Mouse (Mus musculus) intestine, postnatal 0 days (tissue): ENCODE results near the gene Arid5b. TPM values are rescaled to one million over a fixed set of nuclear protein-coding genes. Genes with fewer than 3 reads are reported as not detected.

ENCODE experiments used
- ATAC-seq: fragments of 200-750 bp; cut with Nextera tagmentation; 2 replicates; pipeline ENCODE4 v1.8.0; 2017; ENCODE audit warnings: mild to moderate bottlenecking, moderate TSS enrichment, moderate library complexity
- H3K27ac ChIP-seq: fragments of 300-500 bp; sonication (generic); 2 replicates; pipeline ENCODE4 v1.5.1; 2014; ENCODE audit warnings: mild to moderate bottlenecking, low read depth, low read length, moderate library complexity
- H3K27me3 ChIP-seq: fragments of 300-500 bp; sonication (generic); replicated peaks from 2 replicates; pipeline ENCODE4 v1.6.1; 2014; ENCODE audit warnings: low read length, mixed read lengths; ENCODE audit not compliant: control insufficient read depth, insufficient read depth
- H3K36me3 ChIP-seq: fragments of 300-500 bp; sonication (generic); 2 replicates; pipeline ENCODE4 v1.6.1; 2014; ENCODE audit warnings: mild to moderate bottlenecking, moderate library complexity; ENCODE audit not compliant: control insufficient read depth, insufficient read depth
- H3K4me1 ChIP-seq: fragments of 300-500 bp; sonication (generic); replicated peaks from 2 replicates; pipeline ENCODE4 v1.6.1; 2014; ENCODE audit warnings: antibody characterized with exemption, low read length, mixed read lengths; ENCODE audit not compliant: control insufficient read depth, insufficient read depth
- H3K4me2 ChIP-seq: fragments of 300-500 bp; sonication (generic); replicated peaks from 2 replicates; pipeline ENCODE4 v1.6.1; 2014; ENCODE audit warnings: low read depth, mild to moderate bottlenecking, moderate library complexity
- H3K4me3 ChIP-seq: fragments of 300-500 bp; sonication (generic); 2 replicates; pipeline ENCODE4 v1.5.1; 2014; ENCODE audit warnings: low read depth, low read length
- H3K9ac ChIP-seq: fragments of 300-500 bp; sonication (generic); 2 replicates; pipeline ENCODE4 v1.6.1; 2014; ENCODE audit warnings: mild to moderate bottlenecking, low read depth, low read length
- H3K9me3 ChIP-seq: fragments of 300-500 bp; sonication (generic); 2 replicates; pipeline ENCODE4 v1.6.1; 2016; ENCODE audit warnings: mixed run types; ENCODE audit not compliant: control insufficient read depth
- CTCF ChIP-seq: sonication (generic); IDR thresholded peaks from 2 replicates; pipeline ENCODE4 v1.5.1; 2016; ENCODE audit warnings: low read depth, mild to moderate bottlenecking, control low read depth, antibody characterized with exemption, moderate library complexity
- WGBS: fragments of 180-500 bp; shearing (Covaris S2); extraction: QIAGEN DNeasy Blood & Tissue Kit; methylation state at CpG from one replicate; pipeline ENCODE4 v1.1.7; 2014; 5-methylcytosine and 5-hydroxymethylcytosine counted together
- polyA plus RNA-seq: library from polyadenylated mRNA; unstranded; fragments of >200 nt; fragmentation: Nextera tagmentation; extraction: Ambion mirVana; gene quantifications from 2 replicates; pipeline ENCODE4 v1.2.1, GENCODE M21; 2015

Gene Arid5b
- polyA plus RNA-seq, 1 experiment from 2014 or later = 15.1 TPM

- Histone ChIP-seq H3K4me3 (no peak overlapping the region), H3K4me2 (no peak overlapping the region), H3K36me3 (peaks cover 37% of the 10 kb centered on the region), H3K27me3 (no peaks in the 10 kb centered on the region), H3K4me1 (peaks cover 17% of the 10 kb centered on the region; the same call in 1 of the 2 replicates), H3K9ac (no peak overlapping the region), H3K9me3 (no peaks in the 10 kb centered on the region), H3K27ac (peak overlapping the region; percentile 70)
- peak; percentile 89 for ATAC-seq
- TF ChIP-seq CTCF = no peak
- 24% methylated on average over 6 of the region's 6 CpGs for WGBS
These were observed 150.8 kb downstream of the Arid5b start for GRCm38 (mm10) chr10:68127604-68128256.

- Histone ChIP-seq H3K27me3 (no peaks in the 10 kb centered on the region), H3K4me2 (peak overlapping the region; percentile 37; the same call in 1 of the 2 replicates), H3K27ac (peak overlapping the region; percentile 70), H3K9ac (no peak overlapping the region), H3K9me3 (no peaks in the 10 kb centered on the region), H3K36me3 (peaks cover 31% of the 10 kb centered on the region), H3K4me1 (peaks cover 17% of the 10 kb centered on the region; the same call in 1 of the 2 replicates), H3K4me3 (no peak overlapping the region)
- ATAC-seq = peak; percentile 84
- TF ChIP-seq CTCF = no peak
- WGBS = 36% methylated on average over 2 of the region's 2 CpGs
These were observed 151.4 kb downstream of the Arid5b start for GRCm38 (mm10) chr10:68127104-68127503.

GRCm38 (mm10) chr10:68126551-68126950 is 152.0 kb downstream of the Arid5b start:
- no peak for TF ChIP-seq CTCF
- Histone ChIP-seq H3K4me2 (peak overlapping the region; percentile 37; the same call in 1 of the 2 replicates), H3K9ac (no peak overlapping the region), H3K9me3 (no peaks in the 10 kb centered on the region), H3K27me3 (no peaks in the 10 kb centered on the region), H3K4me3 (no peak overlapping the region), H3K36me3 (peaks cover 30% of the 10 kb centered on the region), H3K27ac (peak overlapping the region; percentile 70; the same call in 1 of the 2 replicates), H3K4me1 (peaks cover 17% of the 10 kb centered on the region; the same call in 1 of the 2 replicates)
- ATAC-seq = no peak
- WGBS = 48% methylated on average over 2 of the region's 2 CpGs

GRCm38 (mm10) chr10:68125919-68126550 is 152.5 kb downstream of the Arid5b start:
- peaks cover 30% of the 10 kb centered on the region for H3K36me3 ChIP-seq
- ATAC-seq = no peak
- TF ChIP-seq CTCF = no peak
- 27% methylated on average over 8 of the region's 8 CpGs for WGBS
- no peak overlapping the region for H3K9ac ChIP-seq
- peak overlapping the region; percentile 41; the same call in 1 of the 2 replicates for H3K27ac ChIP-seq
- H3K9me3 ChIP-seq = no peaks in the 10 kb centered on the region
- peaks cover 17% of the 10 kb centered on the region; the same call in 1 of the 2 replicates for H3K4me1 ChIP-seq
- peak overlapping the region; percentile 27 for H3K4me2 ChIP-seq
- H3K4me3 ChIP-seq = no peak overlapping the region
- no peaks in the 10 kb centered on the region for H3K27me3 ChIP-seq

- Histone ChIP-seq H3K27ac (no peak overlapping the region), H3K9me3 (no peaks in the 10 kb centered on the region), H3K4me3 (no peak overlapping the region), H3K4me1 (peaks cover 17% of the 10 kb centered on the region; the same call in 1 of the 2 replicates), H3K4me2 (0 out of 2 replicates have a peak overlapping the region, but pooled peaks have one; percentile 27), H3K27me3 (no peaks in the 10 kb centered on the region), H3K9ac (no peak overlapping the region), H3K36me3 (peaks cover 32% of the 10 kb centered on the region)
- ATAC-seq = peak; percentile 50; the same call in 1 of the 2 replicates
- 40% methylated on average over 2 of the region's 2 CpGs for WGBS
- TF ChIP-seq CTCF = no peak
These were observed 153.6 kb downstream of the Arid5b start for GRCm38 (mm10) chr10:68124985-68125384.

- no peak for TF ChIP-seq CTCF
- Histone ChIP-seq H3K27ac (no peak overlapping the region), H3K9ac (no peak overlapping the region), H3K4me1 (peaks cover 11% of the 10 kb centered on the region; the same call in 1 of the 2 replicates), H3K27me3 (no peaks in the 10 kb centered on the region), H3K4me2 (no peak overlapping the region), H3K4me3 (no peak overlapping the region), H3K9me3 (no peaks in the 10 kb centered on the region), H3K36me3 (peaks cover 30% of the 10 kb centered on the region)
- WGBS = 94% methylated on average over 4 of the region's 4 CpGs
- ATAC-seq = no peak
These were observed 155.1 kb downstream of the Arid5b start for GRCm38 (mm10) chr10:68123446-68123845.
